Mouse (Mus musculus): ENCODE results near the gene Aox4.

Gene Aox4

DNA sequence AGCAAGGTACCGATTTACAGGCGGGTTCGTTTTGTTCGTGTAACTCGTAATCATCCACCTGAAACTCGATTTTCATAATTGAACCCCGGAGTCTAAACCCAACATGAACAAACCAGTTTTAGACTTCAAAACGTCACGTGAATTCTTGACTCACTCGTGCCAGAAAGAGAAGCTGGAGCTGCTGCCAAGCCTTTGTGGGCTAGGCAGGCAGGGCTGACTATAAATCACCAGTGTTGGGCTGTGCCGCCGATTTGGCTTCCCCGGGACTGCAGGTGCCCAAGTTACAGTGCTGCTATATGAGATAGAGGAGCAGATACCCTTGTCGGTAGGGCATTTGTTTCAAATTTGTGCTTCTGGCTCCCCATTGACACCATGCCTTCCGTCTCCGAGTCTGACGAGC is at the start of gene Aox4:
TSS of gene Aox4 (plus strand) at position 195 of the 400 bp plus-strand sequence.
- no peak for DNase-seq (ENCODE audit: low spot score)

DNA sequence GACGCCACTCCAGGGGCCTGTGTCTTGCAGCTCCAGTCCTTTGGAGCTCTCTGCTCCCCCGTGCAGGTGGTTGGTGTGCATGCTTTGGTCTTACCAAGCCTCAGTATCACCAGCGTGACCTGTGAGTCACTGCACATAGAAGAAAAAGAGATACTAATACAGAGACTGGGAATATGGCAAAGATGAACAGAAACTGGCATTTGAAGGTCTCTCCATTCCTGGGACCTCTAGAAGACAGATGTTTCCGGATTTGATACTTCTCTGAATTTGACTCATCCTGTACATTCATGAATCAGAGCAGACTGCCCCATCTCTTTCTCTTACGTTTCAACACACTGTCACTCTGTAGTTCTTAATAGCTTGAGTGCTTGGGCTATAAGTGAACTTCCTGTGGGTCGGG is 40.3 kb upstream of the Aox4 start:
- DNase-seq (ENCODE audit: low spot score): no peak

DNA sequence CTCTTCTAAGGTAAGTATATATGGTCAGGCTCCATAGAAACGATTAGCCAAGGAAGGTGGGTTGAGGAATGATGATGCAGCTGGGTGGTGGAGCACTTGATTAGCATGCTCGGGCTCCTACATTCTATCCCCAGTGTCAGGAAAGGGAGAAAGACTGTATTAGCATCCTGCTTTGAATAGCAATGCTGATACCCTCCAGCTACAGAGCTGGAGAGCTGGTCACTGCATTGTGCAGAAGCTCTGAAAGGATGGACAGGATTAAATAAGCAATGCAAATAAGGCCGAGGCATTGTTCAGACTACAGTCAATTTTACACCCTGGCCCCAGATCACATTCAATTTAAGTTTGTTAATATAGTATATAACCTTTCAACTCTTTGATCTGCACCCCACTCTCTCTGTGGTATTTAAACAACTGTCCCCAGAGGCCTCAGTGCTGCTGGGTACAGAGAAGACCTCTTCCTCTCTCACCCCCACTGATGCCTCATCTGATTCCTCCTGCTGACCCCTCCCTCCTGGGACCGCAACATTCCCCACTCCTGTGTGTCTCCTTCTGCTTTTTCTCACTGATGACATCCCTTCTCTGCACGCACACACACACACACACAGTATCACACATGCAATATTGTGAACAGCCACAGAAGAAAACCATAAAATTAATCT is 21.6 kb upstream of the Aox4 start:
- DNase-seq (ENCODE audit: low spot score): no peak

DNA sequence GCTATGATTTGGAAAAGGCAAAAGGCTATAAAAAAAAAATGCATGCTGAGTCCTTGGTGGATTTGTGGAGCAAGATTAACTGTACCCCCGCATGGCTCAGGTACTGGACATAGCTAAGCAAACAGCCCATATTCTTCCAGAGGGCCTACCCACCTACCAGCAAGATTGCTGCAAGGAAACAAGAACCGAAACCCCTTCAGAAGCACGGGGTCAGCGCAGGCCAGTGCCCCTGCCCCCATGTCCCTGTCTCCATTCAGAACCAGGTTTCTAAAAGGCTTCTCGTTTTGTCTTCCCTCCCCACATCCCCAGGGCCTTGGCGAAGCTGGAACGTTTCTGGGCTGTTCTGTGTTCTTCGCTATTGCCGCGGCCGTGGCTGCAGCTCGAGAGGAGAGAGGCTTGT is 15.9 kb upstream of the Aox4 start:
- no peak for DNase-seq (ENCODE audit: low spot score)

DNA sequence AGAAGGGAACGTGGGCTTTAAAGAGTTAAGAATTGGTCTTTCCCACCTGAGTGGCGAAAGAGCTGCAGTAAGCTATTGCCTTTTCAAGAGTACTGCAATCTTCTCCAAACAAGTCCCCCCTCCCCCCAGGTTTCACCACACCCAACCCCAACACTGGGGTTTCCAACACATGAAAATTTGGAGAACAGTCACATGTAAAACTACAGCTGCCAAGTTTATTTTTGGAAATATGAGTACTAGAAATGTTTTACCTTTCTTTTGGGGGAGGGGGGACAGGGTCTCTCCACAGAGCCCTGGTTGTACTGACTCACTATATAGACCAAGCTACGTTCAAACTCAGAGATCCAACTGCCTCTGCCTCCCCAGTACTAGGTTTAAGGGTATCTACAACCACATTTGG is 15.2 kb upstream of the Aox4 start:
- DNase-seq (ENCODE audit: low spot score): no peak

DNA sequence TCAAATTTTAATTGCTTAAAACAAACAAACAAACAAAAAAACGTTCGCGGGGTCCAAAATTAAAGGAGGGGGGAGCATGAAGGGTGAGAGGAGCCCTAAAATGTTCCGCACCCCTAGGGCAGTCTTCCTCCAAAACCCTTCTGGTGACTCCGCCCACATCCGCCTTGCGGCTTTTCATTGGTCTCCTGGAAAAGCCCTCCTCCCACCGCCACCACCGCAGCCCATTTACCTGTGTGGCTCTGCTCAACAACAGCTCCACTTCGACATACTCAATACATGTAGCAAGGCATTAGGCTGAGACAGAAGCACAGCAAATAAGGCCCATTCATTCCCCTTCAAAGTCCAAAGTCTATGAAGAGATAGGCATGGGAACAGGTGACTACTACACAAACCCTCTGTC is 14.7 kb upstream of the Aox4 start:
- peak; percentile 7 for DNase-seq (ENCODE audit: low spot score)

DNA sequence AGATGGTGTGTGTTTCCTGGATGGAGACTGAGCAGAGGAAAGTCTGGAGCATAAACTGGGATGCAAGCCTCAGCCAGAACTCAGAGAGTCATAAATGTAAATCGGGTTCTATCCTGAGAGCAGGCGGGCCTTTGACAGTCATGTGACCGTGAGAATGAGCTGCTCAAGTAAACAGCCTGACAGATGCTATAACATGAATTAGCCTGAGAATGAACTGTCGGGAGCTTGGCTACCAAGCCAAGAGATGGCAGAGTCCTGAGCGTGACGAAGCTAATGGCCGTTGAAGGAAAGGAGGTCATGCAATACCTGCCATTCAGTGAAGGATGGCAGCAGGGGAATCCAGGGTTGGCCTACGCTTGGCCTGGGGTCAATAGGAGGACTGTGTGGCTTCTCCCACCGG is 13.2 kb upstream of the Aox4 start:
- DNase-seq (ENCODE audit: low spot score): no peak

DNA sequence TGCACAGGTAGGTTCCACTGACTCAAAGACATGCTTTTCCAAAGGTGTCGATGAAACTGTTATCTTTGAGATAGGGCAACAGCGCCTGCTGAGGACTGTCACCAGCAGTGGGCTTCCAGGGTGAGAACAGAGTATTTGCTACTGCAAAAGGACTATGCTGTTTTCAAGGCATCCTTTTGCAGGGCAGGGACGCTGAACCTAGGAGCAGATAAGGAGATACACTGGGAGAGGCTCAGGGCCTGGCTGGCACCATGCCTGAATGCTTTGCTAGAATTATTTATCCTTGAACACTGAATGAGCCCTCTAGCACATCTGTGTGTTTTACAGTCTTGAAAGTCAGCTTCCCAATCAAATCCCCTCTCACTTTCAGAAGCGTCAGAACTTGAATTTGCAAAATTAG is 11.8 kb upstream of the Aox4 start:
- DNase-seq (ENCODE audit: low spot score): no peak

DNA sequence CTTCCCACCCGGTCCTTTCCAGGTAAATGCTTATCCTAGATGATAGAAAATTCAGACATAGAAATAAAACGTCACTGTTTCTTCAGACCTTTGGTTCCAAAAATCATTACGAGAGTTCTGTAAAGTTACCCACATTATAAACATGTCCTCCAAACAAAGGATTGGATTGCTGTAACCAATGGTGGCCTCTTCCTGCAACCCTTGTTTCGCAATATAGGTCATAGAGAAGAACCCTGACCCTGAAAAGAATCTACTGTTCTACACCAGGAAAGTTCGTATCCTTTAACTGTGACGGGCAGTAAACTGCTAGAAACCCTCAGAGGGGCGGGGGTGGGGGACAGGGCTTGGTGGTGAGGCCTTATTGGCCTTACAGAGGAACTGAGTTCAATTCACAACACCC is 2.6 kb downstream of the Aox4 start:
- no peak for DNase-seq (ENCODE audit: low spot score)

DNA sequence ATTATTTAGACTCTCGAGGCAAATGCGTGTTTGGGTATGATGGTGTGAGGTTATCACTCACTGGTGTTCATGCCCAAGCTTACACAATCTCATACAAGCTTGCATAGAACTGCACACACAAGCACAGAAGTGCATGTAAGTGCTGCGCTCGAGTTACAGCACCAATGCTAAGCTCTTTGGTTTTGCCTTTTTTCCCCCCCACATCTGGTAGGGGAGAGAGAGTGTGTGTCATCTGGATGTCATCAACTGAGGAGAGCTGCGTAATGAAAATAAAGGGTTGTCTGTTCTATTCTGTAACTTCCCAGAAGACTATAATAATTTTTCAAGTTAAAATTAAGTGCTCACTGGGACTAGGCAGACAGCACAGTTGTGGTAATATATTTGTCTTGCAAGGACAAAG is 3.6 kb downstream of the Aox4 start:
- DNase-seq (ENCODE audit: low spot score): no peak

DNA sequence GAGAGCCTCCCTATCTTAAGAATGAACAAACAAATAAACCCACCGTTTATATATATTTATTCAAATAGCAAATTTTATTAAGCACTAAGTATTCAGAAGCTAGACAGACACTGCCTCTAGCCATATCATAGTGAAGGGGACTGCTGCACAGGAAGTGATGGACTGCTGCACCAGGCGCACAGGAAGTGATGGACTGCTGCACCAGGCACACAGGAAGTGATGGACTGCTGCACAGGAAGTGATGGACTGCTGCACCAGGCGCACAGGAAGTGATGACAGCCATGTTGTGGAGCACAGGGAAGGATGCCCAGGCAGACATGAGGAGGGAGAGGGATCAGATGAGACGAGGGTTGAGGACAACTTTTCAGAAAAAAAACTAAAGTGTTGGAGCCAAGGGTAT is 5.2 kb downstream of the Aox4 start:
- no peak for DNase-seq (ENCODE audit: low spot score)

DNA sequence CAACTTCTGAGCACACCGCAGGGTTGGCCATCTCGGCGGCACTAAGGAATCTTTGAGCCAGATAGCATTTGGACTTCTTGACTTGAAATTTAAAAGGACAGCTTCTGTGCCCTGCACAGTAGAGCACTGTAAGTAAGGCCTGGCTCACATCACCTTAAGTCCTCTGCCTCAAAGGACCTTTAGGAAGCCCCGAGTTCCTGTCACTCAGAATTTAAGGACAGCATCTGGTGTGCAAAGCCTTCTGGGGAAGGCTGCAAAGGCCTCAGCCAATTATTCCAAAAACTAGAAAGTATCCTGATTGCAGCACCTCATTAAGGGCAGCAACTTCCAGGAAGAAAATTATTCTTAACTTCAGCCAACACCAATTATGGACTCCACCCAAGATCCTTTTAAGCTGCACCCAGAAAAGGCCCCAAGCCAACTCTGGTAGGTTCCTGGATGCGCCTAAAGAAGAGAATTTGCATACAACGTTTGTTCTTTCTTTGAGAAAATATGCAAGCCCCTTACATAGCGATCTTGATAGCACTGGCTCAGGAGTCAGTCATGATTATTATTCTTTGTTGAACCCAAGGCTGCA is 5.8 kb downstream of the Aox4 start:
- no peak for DNase-seq (ENCODE audit: low spot score)

DNA sequence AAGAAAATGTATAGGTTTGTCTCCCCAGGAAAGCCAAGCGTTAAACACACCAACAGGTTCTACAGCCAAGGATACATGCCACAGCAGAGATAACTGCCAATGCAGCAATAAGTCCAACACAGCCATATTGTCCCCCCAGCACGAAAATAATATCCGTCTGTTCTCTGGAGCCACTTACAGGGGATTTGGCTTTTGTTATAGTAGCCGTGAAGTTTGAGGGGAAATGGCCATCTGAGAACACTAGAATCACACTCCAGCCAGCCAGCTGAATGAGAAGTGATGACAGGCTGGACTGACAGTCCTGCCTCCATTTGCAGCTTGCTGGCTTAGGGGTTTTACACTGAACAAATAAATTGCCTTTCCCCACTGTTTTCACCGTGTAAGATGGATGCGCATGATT is 10.9 kb downstream of the Aox4 start:
- DNase-seq (ENCODE audit: low spot score): no peak

DNA sequence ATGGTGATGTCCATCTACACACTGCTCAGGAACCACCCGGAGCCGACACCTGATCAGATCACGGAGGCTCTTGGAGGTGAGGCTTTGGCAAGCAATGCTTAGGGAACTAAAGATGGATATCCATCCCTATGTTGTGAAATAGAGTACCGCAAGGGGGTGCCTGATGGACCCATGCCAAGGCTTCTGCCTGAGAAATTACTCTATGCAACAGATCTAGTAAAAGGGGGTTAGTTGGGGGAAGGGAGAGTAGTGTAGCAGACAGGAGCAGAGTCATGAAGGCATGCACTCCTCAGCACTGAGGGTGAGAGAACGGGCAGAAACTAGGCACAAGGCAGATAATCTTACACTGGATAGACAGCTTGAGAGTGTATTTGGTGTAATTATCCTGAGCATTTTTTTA is 11.7 kb downstream of the Aox4 start:
- no peak for DNase-seq (ENCODE audit: low spot score)

DNA sequence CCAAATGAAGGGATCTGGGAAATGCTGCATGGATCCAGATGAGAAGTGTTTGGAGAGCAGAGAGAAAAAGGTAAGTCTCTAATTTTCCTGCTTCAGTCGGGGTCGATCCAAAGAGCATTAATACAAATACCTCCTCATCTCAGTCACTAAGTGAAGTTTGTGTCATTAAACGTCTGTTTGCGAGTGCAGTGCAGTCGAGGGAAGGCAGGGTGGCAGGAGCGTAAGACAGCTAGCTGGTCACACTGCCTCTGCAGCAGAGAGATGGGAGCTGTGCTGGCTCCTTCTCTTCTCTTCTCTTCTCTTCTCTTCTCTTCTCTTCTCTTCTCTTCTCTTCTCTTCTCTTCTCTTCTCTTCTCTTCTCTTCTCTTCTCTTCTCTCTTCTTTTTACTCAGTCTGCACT is 17.9 kb downstream of the Aox4 start:
- DNase-seq (ENCODE audit: low spot score): no peak

DNA sequence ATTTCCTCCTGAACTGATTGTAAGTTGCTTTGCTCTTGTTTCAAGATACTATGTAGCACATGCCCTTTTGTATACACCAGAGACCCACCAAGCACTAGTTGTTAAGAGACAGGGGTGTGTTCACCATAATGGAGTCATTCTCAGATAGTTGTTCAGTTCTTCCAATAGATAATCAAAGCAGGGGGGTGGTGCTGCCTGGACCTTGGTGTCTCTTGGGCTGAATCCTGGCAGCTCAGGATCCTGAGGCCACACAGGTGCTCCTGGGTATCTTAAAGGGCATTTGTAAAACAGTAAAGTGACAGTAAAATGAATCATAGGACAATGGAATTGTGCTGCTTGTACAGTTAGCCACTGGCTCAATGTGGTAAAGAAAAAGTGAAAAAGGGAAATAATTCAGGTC is 18.7 kb downstream of the Aox4 start:
- DNase-seq (ENCODE audit: low spot score): no peak

DNA sequence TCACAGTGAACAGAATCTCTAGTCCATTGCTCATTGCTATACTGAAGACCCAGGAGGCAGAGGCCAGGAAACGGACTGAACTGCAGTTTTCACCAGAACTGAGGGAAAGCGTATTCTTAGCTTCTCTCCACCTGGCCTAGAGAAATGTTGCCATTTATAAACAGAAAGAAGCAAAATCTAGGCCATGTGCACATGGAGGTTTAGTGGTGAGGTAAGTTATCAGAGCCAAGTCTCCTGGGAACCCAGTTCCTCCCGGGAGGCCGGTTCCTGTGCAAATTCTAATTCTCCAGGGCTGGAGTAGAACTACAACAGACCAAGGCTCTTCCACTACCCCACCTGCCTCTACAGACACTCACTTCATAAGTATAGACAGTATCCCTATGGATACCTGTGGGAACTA is 19.6 kb downstream of the Aox4 start:
- DNase-seq (ENCODE audit: low spot score): no peak

DNA sequence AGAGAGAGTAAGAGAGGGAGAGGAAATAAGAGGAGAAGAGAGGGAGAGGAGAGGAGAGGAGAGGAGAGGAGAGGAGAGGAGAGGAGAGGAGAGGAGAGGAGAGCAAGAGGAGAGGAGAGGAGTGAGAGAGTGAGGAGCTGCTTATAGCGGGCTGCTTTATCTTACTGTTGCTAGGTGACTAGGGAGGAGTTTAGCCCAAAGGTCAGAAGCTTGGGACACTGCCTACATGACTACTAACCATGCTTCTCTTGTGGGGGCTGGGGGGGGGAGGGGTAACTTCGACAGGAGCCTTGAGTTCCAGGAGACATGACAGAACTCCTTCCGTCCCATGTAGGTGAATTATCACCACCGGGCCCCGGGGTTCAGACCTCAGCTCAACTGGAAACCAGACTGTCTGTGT is 20.3 kb downstream of the Aox4 start:
- no peak for DNase-seq (ENCODE audit: low spot score)

DNA sequence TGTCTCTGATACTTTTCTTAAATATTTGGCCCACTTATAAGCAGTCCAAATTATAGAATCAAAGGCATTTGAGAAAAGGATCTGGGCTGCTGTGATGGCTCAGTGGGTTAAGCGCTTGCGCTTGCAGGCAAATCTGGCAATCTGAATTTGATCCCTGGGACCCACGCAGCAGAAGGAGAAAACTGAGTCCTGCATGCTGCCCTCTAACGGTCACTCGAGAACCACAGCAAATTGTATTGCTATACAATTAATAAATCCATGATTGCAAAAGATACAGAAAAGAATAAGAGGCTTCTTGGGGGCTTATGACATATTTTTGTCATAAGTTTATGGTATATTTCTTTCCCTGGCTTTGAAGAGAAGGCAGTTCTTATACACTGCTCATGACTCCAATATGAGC is 25.2 kb downstream of the Aox4 start:
- DNase-seq (ENCODE audit: low spot score): no peak

DNA sequence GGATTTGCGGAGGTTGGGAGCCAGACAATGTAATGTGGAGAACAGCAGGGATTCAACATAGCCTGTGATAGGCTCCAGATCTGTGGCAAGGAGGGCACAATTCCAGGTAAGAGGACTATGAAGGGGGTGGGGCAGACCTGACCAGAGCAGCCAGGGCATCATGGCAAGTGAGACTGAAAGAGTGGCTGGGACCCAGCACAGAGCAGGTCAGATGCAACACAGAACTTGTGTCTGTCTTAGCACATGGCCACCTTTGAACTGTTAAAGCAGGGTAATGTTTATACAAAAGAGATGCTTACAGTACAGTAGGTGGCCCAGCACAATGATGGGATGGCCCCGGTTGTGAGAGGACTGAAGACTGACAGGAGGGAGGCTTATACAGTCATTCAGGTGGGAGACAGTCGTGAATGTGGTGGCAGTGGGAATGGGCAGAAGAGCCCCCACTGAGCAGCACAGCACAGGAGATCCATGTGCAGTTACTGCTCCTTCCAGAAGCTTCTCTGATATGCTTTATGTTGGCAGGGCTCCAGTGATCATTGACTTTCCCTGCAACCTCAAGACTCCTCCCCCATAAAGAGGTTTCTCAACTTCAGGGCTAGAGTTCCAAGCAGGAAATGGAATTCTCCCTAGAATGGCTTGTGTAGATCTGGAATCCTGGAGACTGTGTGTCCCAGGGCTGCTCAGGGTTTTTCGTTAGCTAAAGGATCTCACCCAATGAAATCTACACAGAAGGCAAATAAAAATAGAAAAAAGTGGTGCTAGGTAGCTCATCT is 27.5 kb downstream of the Aox4 start:
- peak; percentile 30 for DNase-seq (ENCODE audit: low spot score)

DNA sequence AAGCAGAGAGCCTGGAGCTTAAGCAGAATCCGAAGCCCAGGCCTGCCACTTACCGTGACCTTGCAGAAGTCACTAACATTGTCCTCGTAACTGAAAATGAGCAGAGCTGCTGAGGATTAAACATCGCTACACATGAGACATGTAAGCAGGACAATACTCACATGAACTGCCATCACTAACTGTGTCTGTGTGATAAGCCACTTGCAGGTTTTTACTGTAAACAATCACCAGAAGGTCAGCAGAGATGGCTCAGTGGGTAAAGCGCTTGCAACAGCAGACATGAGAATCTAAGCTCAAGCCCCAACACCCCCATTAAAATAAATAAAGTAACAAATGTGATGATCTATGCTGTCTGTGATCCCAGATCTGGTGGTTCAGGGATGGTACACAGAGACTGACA is 28.2 kb downstream of the Aox4 start:
- no peak for DNase-seq (ENCODE audit: low spot score)

DNA sequence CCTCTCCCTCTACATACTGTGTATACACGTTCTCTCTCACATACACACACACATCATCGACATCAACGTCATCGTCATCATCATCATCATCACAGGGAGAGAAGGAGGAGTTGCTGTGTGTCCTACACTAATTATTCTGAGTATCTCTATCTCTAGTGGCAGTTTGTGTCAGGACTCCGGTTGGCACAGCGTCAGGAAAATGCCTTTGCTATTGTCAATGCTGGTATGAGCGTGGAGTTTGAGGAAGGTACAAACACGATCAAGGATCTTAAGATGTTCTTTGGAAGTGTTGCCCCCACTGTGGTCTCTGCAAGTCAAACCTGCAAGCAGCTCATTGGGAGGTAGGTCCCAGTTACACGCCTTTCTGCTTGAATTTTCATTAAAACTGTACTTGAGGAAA is 28.8 kb downstream of the Aox4 start:
- DNase-seq (ENCODE audit: low spot score): no peak

DNA sequence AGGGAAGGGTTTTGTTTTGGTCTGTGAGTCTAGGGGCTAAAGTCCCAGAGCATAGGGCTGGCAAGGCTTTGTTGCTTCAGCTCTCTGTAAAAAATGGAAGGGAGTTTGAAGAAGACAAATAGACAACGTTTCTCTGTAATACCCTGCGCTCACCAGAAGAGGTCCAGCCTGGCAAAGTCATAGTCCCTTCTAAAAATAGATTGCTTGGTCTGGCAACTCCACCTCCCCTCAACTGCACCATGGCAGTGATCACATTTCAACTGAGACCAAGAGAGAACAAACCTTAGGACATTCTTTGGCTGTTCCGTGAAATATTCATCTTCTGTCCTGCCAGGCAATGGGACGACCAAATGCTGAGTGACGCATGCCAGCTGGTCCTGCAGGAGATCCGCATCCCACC is 30.1 kb downstream of the Aox4 start:
- peak; percentile 5 for DNase-seq (ENCODE audit: low spot score)

DNA sequence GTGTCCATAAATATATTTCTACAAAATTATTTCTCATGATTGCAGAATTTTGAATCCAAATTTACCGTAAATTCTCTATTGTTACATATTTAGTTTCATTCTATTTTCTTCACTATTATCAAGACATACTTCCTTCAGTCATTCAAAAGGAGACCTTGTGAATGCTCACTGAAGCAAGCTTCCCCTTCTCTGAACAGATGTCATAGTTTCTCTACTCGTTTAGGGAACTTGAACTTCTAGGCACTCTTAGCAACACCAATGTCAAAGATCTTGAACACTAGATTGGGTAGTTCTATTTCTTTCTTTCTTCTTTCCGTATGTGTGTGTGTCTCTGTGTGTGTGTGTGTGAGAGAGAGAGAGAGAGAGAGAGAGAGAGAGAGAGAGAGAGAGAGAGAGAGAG is 34.3 kb downstream of the Aox4 start:
- no peak for DNase-seq (ENCODE audit: low spot score)
